Mouse (Mus musculus): ENCODE results near the gene Irf3. TPM values are rescaled to one million over a fixed set of nuclear protein-coding genes. Genes with fewer than 3 reads are reported as not detected.

Gene Irf3
- polyA plus RNA-seq, 1 experiment from 2014 or later = 90.4 TPM

DNA sequence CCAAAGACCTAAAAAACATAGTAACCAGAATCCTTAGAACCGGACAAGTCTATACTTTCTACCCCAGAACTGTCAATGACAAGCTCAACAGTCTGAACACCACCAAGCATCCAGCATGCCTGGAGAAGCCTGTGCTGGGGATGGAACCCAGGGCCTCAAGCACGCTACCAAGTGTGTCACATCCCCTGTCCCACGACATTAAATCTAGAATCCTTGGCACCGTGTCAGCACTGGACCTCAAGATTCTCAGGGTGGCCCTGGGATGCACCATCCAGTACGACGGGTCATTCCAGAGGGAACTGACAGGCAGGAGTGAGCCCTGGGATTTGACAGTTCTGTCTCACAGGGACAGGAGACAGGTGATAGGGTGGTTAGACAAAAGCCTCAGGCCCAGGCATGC is 32.5 kb downstream of the Irf3 start:
- H3K36me3 ChIP-seq (ENCODE audit: insufficient read depth, low read length) = peaks cover 55% of the 10 kb centered on the region
- H3K4me3 ChIP-seq (ENCODE audit: low read depth, low read length) = no peak overlapping the region
- WGBS = 89% methylated on average over 6 of the region's 6 CpGs
- TF ChIP-seq EP300 (IDR thresholded peaks at IDR 0.05) (no peak), CTCF (IDR thresholded peaks at IDR 0.05) (no peak)
- DNase-seq (ENCODE audit: low spot score) = no peak
- no peak overlapping the region for H3K9ac ChIP-seq (replicated peaks; ENCODE audit: low read depth)
- no peaks in the 10 kb centered on the region for H3K4me1 ChIP-seq (ENCODE audit: insufficient read depth, low read depth, low read length)
- H3K27me3 ChIP-seq (replicated peaks; ENCODE audit: insufficient read depth, low read length) = no peaks in the 10 kb centered on the region
- no peak for ATAC-seq
- no peak overlapping the region for H3K27ac ChIP-seq (ENCODE audit: low read length)
- H3K4me2 ChIP-seq (replicated peaks; ENCODE audit: low read depth, low read length) = no peak overlapping the region
- no peaks in the 10 kb centered on the region for H3K9me3 ChIP-seq (ENCODE audit: low read length)

GRCm38 (mm10) chr7:45030857-45031256 is 33.4 kb downstream of the Irf3 start:
- Histone ChIP-seq H3K36me3 (ENCODE audit: insufficient read depth, low read length) (peaks cover 55% of the 10 kb centered on the region), H3K27me3 (replicated peaks; ENCODE audit: insufficient read depth, low read length) (no peaks in the 10 kb centered on the region), H3K4me3 (ENCODE audit: low read depth, low read length) (no peak overlapping the region), H3K9me3 (ENCODE audit: low read length) (no peaks in the 10 kb centered on the region), H3K9ac (replicated peaks; ENCODE audit: low read depth) (no peak overlapping the region), H3K4me2 (replicated peaks; ENCODE audit: low read depth, low read length) (no peak overlapping the region), H3K27ac (ENCODE audit: low read length) (no peak overlapping the region), H3K4me1 (ENCODE audit: insufficient read depth, low read depth, low read length) (no peaks in the 10 kb centered on the region)
- ATAC-seq (no peak), DNase-seq (ENCODE audit: low spot score) (no peak)
- no peak for TF ChIP-seq EP300 (IDR thresholded peaks at IDR 0.05)
- no peak for TF ChIP-seq CTCF (IDR thresholded peaks at IDR 0.05)
- 96% methylated on average over 8 of the region's 8 CpGs for WGBS

GRCm38 (mm10) chr7:45033722-45034359 is 36.4 kb downstream of the Irf3 start:
- Histone ChIP-seq H3K4me1 (ENCODE audit: insufficient read depth, low read depth, low read length) (no peaks in the 10 kb centered on the region), H3K4me3 (ENCODE audit: low read depth, low read length) (no peak overlapping the region), H3K4me2 (replicated peaks; ENCODE audit: low read depth, low read length) (no peak overlapping the region), H3K9me3 (ENCODE audit: low read length) (no peaks in the 10 kb centered on the region), H3K27ac (ENCODE audit: low read length) (no peak overlapping the region), H3K36me3 (ENCODE audit: insufficient read depth, low read length) (peaks cover 38% of the 10 kb centered on the region), H3K27me3 (replicated peaks; ENCODE audit: insufficient read depth, low read length) (no peaks in the 10 kb centered on the region), H3K9ac (replicated peaks; ENCODE audit: low read depth) (no peak overlapping the region)
- DNase-seq (ENCODE audit: low spot score) (no peak), ATAC-seq (no peak)
- TF ChIP-seq EP300 (IDR thresholded peaks at IDR 0.05) (no peak), CTCF (IDR thresholded peaks at IDR 0.05) (no peak)
- 93% methylated on average over 19 of the region's 19 CpGs for WGBS

GRCm38 (mm10) chr7:45035631-45036030 is 38.2 kb downstream of the Irf3 start:
- TF ChIP-seq CTCF (IDR thresholded peaks at IDR 0.05) = no peak
- no peak for TF ChIP-seq EP300 (IDR thresholded peaks at IDR 0.05)
- ATAC-seq (no peak), DNase-seq (ENCODE audit: low spot score) (no peak)
- Histone ChIP-seq H3K4me2 (replicated peaks; ENCODE audit: low read depth, low read length) (no peak overlapping the region), H3K27me3 (replicated peaks; ENCODE audit: insufficient read depth, low read length) (no peaks in the 10 kb centered on the region), H3K36me3 (ENCODE audit: insufficient read depth, low read length) (peaks cover 34% of the 10 kb centered on the region), H3K9me3 (ENCODE audit: low read length) (no peaks in the 10 kb centered on the region), H3K27ac (ENCODE audit: low read length) (no peak overlapping the region), H3K4me3 (ENCODE audit: low read depth, low read length) (no peak overlapping the region), H3K4me1 (ENCODE audit: insufficient read depth, low read depth, low read length) (no peaks in the 10 kb centered on the region), H3K9ac (replicated peaks; ENCODE audit: low read depth) (no peak overlapping the region)
- WGBS = 84% methylated on average over 3 of the region's 3 CpGs

GRCm38 (mm10) chr7:45036702-45037101 is 39.3 kb downstream of the Irf3 start:
- ATAC-seq (no peak), DNase-seq (ENCODE audit: low spot score) (no peak)
- H3K4me2 ChIP-seq (replicated peaks; ENCODE audit: low read depth, low read length) = no peak overlapping the region
- no peaks in the 10 kb centered on the region for H3K27me3 ChIP-seq (replicated peaks; ENCODE audit: insufficient read depth, low read length)
- H3K4me1 ChIP-seq (ENCODE audit: insufficient read depth, low read depth, low read length) = no peaks in the 10 kb centered on the region
- no peak for TF ChIP-seq CTCF (IDR thresholded peaks at IDR 0.05)
- TF ChIP-seq EP300 (IDR thresholded peaks at IDR 0.05) = no peak
- WGBS = 77% methylated on average over 11 of the region's 11 CpGs
- H3K9ac ChIP-seq (replicated peaks; ENCODE audit: low read depth) = no peak overlapping the region
- no peak overlapping the region for H3K27ac ChIP-seq (ENCODE audit: low read length)
- no peak overlapping the region for H3K4me3 ChIP-seq (ENCODE audit: low read depth, low read length)
- H3K36me3 ChIP-seq (ENCODE audit: insufficient read depth, low read length) = peaks cover 30% of the 10 kb centered on the region
- no peaks in the 10 kb centered on the region for H3K9me3 ChIP-seq (ENCODE audit: low read length)

- no peak overlapping the region for H3K9ac ChIP-seq (replicated peaks; ENCODE audit: low read depth)
- no peaks in the 10 kb centered on the region for H3K4me1 ChIP-seq (ENCODE audit: insufficient read depth, low read depth, low read length)
- no peaks in the 10 kb centered on the region for H3K27me3 ChIP-seq (replicated peaks; ENCODE audit: insufficient read depth, low read length)
- TF ChIP-seq CTCF (IDR thresholded peaks at IDR 0.05) (peak; percentile 88), EP300 (IDR thresholded peaks at IDR 0.05) (no peak)
- no peaks in the 10 kb centered on the region for H3K9me3 ChIP-seq (ENCODE audit: low read length)
- 57% methylated on average over 7 of the region's 7 CpGs for WGBS
- no peak overlapping the region for H3K4me2 ChIP-seq (replicated peaks; ENCODE audit: low read depth, low read length)
- ATAC-seq = peak; percentile 85
- no peak overlapping the region for H3K4me3 ChIP-seq (ENCODE audit: low read depth, low read length)
- 0 out of 2 replicates have a peak overlapping the region, but pooled peaks have one; percentile 20 for H3K27ac ChIP-seq (ENCODE audit: low read length)
- peaks cover 23% of the 10 kb centered on the region for H3K36me3 ChIP-seq (ENCODE audit: insufficient read depth, low read length)
- peak; percentile 80 for DNase-seq (ENCODE audit: low spot score)
These were observed 40.4 kb downstream of the Irf3 start for GRCm38 (mm10) chr7:45037720-45038361.

All from lung, postnatal 0 days (tissue).